Mouse (Mus musculus): ENCODE measurements around the gene Gtsf1.

- TF ChIP-seq CTCF (IDR thresholded peaks at IDR 0.05; ENCODE audit: insufficient read depth, low read length), result no peak
- TF ChIP-seq POLR2A (IDR thresholded peaks at IDR 0.05; ENCODE audit: borderline replicate concordance, extremely low read depth, low read depth, low read length), result no peak
Measured at GRCm38 (mm10) chr15:103473182-103473581, 42.9 kb upstream of the Gtsf1 start.

Measured in lung, adult 2 months (tissue).